Mouse (Mus musculus): ENCODE results near the gene Lima1. TPM values are rescaled to one million over a fixed set of nuclear protein-coding genes. Genes with fewer than 3 reads are reported as not detected.

The Lima1 gene
- polyA plus RNA-seq, 1 experiment = 0.01 TPM

DNA sequence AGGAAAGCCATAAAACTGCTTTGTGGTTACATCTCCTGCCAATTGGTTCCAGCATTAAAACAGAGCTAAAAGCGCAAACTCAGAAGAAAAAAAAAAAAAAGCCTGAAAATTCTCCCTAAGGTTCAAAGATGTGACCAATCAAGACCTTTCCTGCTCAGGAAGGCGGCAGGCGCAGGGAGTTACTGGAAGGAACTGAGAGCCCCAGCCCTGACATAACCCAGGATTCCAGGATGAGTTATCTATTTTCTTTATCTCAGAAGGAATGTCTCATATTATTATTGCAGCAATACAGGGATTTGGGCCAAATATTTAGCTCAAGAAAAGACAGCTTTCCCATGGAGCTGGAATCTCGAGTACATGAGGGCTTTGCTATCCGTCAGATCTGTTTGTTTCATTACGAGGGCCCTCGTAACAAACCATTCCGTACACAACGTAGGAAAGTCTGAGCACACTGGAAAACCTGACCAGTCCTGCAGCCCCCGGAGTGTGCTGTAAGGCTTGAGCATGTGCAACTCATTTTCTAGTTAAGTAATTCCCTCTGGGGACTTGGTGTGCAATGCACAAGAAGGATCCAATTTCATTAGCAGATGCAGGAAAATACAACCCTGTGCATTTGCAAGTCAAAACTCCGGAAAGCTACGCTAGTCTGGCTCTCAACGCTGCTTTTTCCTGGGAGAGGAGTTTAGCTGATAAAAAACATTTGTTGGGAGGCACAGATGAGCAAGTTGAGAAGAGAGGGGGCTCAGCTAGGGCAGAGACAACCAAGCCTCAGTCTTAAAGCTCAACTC is 56.7 kb downstream of the Lima1 start:
- Histone ChIP-seq H3K4me1 (ENCODE audit: control insufficient read depth) (no peaks in the 10 kb centered on the region), H3K4me3 (replicated peaks) (no peak overlapping the region), H3K27me3 (ENCODE audit: control insufficient read depth) (no peaks in the 10 kb centered on the region), H3K36me3 (ENCODE audit: control insufficient read depth) (no peaks in the 10 kb centered on the region; the same call in 1 of the 2 replicates), H3K9me3 (ENCODE audit: control insufficient read depth, low read length) (no peaks in the 10 kb centered on the region; the same call in 1 of the 2 replicates)
- TF ChIP-seq TAL1 (IDR thresholded peaks at IDR 0.05; ENCODE audit: low read length) = no peak
- TF ChIP-seq GATA1 (IDR thresholded peaks at IDR 0.05; ENCODE audit: low read length) = no peak

DNA sequence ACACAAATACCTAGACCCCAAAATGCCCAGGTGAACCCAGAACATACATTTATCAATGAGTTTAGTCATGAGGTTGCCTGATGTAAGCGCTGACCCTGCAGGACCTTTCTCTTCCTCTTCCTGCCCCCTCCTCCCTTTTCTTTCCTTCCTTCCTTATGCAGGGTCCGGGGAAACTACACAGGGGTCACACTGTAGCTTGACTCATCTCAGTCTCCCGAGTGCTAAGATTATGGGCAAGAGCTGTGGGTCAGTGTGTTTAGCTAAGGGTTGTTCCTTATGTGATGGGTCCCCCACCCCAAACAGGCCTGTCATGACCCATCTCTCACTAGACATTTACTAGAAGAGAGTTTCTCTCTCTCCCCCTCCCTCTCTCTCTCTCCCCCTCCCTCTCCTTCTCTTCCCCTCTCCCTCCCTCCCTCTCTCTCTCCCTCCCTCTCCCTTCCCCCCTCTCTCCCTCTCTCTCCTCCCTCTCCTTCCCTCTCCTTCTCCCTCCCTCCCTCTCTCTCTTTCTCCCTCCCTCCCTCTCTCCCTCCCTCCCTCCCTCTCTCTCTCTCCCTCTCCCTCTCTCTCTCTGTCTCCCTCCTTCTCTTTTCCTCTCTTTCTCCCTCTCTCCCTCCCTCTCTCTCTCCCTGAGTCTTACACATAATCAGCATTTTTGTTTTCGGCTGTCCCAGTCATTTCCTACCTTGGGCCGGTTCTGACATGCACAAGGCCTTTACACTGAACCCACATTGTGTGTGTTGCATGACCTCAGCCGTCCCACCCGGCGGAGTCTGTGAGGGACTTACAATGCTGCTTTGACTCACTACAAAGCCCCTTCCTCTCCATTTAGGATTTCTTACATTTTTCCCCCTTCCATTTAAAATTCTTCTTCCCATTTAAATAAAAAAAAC is 57.7 kb downstream of the Lima1 start:
- TF ChIP-seq TAL1 (IDR thresholded peaks at IDR 0.05; ENCODE audit: low read length) = no peak
- TF ChIP-seq GATA1 (IDR thresholded peaks at IDR 0.05; ENCODE audit: low read length) = no peak
- Histone ChIP-seq H3K27me3 (ENCODE audit: control insufficient read depth) (no peaks in the 10 kb centered on the region), H3K9me3 (ENCODE audit: control insufficient read depth, low read length) (no peaks in the 10 kb centered on the region; the same call in 1 of the 2 replicates), H3K36me3 (ENCODE audit: control insufficient read depth) (no peaks in the 10 kb centered on the region; the same call in 1 of the 2 replicates), H3K4me1 (ENCODE audit: control insufficient read depth) (no peaks in the 10 kb centered on the region), H3K4me3 (replicated peaks) (no peak overlapping the region)

DNA sequence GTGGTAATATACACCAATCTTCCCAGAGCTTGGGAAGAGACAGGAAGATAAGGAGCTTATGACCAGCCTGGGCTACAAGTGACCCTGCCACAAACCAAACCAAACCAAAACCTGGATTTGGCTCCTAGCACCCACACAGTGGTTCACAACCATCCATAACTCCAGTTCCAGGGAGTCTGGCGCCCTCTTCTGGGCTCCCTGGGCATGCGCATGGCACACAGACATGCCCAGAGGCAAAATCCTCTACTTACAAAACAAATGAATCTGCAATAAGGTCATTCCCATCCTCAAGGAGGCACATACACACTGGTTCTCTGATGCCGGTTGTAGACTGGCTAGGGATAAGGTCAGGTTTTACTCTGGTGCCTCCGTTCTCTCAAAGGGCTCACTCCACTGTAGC is 59.3 kb downstream of the Lima1 start:
- no peak overlapping the region for H3K4me3 ChIP-seq (replicated peaks)
- no peaks in the 10 kb centered on the region for H3K27me3 ChIP-seq (ENCODE audit: control insufficient read depth)

DNA sequence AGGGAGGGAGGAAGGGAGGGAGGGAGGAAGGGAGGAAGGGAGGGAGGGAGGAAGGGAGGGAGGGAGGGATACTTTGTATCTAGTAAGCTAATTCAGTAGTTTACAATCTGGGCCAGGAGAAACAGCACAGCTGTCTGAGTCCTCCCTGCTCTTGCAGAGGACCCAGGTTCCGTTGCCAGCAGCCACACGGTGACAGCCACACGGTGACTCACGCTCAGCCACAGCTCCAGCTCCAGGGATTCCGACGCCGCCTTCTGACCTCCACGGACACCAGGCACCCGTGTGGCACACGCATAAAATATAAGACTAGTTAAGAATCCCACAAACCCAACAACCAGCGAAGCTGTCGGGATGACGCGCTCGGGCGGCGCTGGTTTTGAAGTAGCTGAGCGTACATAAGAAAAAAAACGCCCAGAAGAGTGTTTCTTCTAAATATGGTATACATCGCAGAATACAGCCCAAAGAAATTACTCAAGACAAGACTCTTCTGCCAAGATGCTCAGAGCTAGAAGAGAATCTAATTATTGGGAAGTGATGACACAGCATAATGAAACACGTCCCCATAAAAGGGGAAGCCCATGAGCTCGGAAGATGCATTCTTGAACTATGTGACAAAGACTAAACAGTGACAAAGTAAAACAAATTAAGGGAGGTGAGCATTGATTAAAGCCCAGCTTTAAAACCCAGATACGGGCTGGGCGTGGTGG is 60.5 kb downstream of the Lima1 start:
- Histone ChIP-seq H3K9me3 (ENCODE audit: control insufficient read depth, low read length) (no peaks in the 10 kb centered on the region; the same call in 1 of the 2 replicates), H3K36me3 (ENCODE audit: control insufficient read depth) (no peaks in the 10 kb centered on the region; the same call in 1 of the 2 replicates), H3K4me1 (ENCODE audit: control insufficient read depth) (no peaks in the 10 kb centered on the region), H3K4me3 (replicated peaks) (no peak overlapping the region), H3K27me3 (ENCODE audit: control insufficient read depth) (no peaks in the 10 kb centered on the region)
- TF ChIP-seq GATA1 (IDR thresholded peaks at IDR 0.05; ENCODE audit: low read length) = no peak
- TF ChIP-seq TAL1 (IDR thresholded peaks at IDR 0.05; ENCODE audit: low read length) = no peak

More for the DNA sequence above, 59.3 kb downstream of the Lima1 start:
- no peaks in the 10 kb centered on the region; the same call in 1 of the 2 replicates for H3K36me3 ChIP-seq (ENCODE audit: control insufficient read depth)
- H3K9me3 ChIP-seq (ENCODE audit: control insufficient read depth, low read length) = no peaks in the 10 kb centered on the region; the same call in 1 of the 2 replicates
- no peaks in the 10 kb centered on the region for H3K4me1 ChIP-seq (ENCODE audit: control insufficient read depth)
- no peak for TF ChIP-seq GATA1 (IDR thresholded peaks at IDR 0.05; ENCODE audit: low read length)
- no peak for TF ChIP-seq TAL1 (IDR thresholded peaks at IDR 0.05; ENCODE audit: low read length)

DNA sequence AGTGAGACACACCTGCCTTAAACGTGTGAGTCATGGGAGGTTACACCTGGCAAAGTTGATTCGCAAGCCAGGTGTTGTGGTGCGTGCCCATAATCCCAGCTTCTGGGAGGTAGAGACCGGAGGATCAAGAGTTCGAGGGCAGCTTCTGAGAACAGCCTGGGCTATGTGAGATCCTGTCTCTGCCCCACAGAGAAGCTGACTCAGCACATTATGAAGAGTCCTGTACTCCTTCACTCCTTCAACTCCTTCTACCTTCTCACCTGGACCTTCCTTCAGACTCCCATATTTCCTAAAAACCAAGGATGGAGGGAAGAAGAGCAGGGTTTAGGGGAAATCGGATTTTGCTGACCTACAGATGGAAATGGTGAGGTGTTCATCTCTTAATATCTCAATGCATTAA is 61.6 kb downstream of the Lima1 start:
- Histone ChIP-seq H3K36me3 (ENCODE audit: control insufficient read depth) (no peaks in the 10 kb centered on the region; the same call in 1 of the 2 replicates), H3K4me1 (ENCODE audit: control insufficient read depth) (no peaks in the 10 kb centered on the region), H3K4me3 (replicated peaks) (no peak overlapping the region), H3K27me3 (ENCODE audit: control insufficient read depth) (no peaks in the 10 kb centered on the region), H3K9me3 (ENCODE audit: control insufficient read depth, low read length) (no peaks in the 10 kb centered on the region; the same call in 1 of the 2 replicates)
- TF ChIP-seq GATA1 (IDR thresholded peaks at IDR 0.05; ENCODE audit: low read length) (no peak), TAL1 (IDR thresholded peaks at IDR 0.05; ENCODE audit: low read length) (no peak)

DNA sequence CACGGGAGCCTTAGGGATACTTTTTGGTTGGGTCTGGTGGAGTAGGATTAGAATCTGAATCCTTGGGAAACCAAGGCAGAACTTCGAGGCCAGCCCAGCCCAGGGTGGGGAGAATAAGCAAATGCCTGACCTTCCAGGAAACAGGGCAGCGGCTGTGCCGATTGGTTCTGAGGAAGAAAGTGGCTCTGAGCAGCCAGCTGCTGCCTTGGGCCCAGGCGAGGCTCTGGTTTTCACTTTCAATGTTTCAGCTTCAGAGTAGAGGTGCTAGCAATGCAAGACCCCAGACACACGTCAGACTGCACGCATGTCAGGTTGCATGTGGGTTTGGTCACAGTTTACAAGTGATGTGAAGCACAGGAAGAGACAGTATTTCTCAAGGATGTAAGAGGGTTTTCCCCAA is 63.2 kb downstream of the Lima1 start:
- Histone ChIP-seq H3K4me3 (replicated peaks) (no peak overlapping the region), H3K27me3 (ENCODE audit: control insufficient read depth) (no peaks in the 10 kb centered on the region), H3K4me1 (ENCODE audit: control insufficient read depth) (no peaks in the 10 kb centered on the region), H3K9me3 (ENCODE audit: control insufficient read depth, low read length) (no peaks in the 10 kb centered on the region; the same call in 1 of the 2 replicates), H3K36me3 (ENCODE audit: control insufficient read depth) (no peaks in the 10 kb centered on the region; the same call in 1 of the 2 replicates)
- TF ChIP-seq GATA1 (IDR thresholded peaks at IDR 0.05; ENCODE audit: low read length) (no peak), TAL1 (IDR thresholded peaks at IDR 0.05; ENCODE audit: low read length) (no peak)

DNA sequence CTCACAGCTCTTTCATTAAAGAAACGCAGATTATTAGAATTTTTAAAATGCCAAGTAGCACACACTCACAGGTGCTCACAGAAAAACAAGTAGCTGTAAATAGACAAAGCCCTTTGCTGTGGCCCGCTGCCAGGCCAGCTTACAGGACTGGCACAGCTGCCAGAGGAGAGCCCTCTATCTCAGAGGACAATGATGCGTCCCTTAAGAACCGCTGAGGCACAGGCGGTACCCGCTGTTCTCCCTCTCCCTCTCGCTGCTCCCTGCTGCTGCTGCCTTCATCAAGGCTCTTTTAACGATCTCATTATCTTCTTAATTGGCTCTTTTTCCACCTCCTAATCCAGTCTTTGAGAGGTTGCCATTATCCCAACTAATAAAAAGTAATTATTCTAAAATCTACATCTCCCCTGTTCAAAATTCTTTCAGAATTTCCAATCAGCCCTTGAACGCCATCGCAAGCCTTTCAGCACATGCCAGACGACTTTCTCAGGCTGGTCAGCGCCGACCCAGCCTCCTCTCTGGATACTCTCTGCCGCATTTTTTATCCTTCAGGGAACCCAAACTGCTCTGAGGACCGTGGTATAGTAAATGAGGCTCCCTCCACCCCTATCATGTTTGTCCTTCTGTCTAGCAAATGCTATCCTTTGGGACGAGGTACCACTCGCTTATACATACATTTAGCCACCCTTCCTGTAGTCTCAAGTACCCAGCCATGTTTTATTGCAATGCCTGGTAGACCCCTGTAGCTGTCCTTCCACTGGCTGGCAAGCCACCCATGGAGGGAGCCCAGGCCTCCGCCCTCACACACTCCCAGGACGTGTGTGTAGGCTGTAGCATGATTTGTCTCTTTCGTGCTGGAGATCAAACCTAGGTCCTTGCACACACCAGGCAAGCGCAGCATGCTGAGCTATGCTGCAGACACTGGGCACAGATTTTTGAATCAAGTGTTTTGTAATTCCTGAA is 67.2 kb downstream of the Lima1 start:
- no peak for TF ChIP-seq GATA1 (IDR thresholded peaks at IDR 0.05; ENCODE audit: low read length)
- TF ChIP-seq TAL1 (IDR thresholded peaks at IDR 0.05; ENCODE audit: low read length) = no peak
- Histone ChIP-seq H3K4me3 (replicated peaks) (no peak overlapping the region), H3K27me3 (ENCODE audit: control insufficient read depth) (no peaks in the 10 kb centered on the region), H3K4me1 (ENCODE audit: control insufficient read depth) (no peaks in the 10 kb centered on the region), H3K9me3 (ENCODE audit: control insufficient read depth, low read length) (no peaks in the 10 kb centered on the region), H3K36me3 (ENCODE audit: control insufficient read depth) (no peaks in the 10 kb centered on the region; the same call in 1 of the 2 replicates)

DNA sequence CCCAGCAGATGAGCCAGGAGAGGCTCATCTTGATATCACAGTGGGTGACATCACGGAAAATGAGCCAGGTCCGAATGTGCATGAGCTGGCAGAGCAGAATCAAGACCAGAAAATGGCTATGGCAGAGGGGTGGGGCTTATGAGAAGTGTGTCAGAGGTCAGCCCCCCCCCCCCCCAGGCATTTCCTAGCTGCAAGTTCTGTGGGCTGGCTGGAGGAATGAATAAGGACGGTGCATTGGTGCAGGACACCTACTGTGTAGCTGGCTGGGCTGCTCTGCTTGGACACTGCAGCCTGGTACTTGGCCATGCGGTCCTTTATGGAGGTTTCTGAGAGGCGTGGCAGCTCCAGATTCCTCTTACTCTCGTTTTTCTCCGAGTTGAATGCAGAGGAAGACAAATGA is 69.1 kb downstream of the Lima1 start:
- Histone ChIP-seq H3K36me3 (ENCODE audit: control insufficient read depth) (no peaks in the 10 kb centered on the region; the same call in 1 of the 2 replicates), H3K4me3 (replicated peaks) (no peak overlapping the region), H3K4me1 (ENCODE audit: control insufficient read depth) (no peaks in the 10 kb centered on the region), H3K9me3 (ENCODE audit: control insufficient read depth, low read length) (no peaks in the 10 kb centered on the region), H3K27me3 (ENCODE audit: control insufficient read depth) (no peaks in the 10 kb centered on the region)
- TF ChIP-seq GATA1 (IDR thresholded peaks at IDR 0.05; ENCODE audit: low read length) (no peak), TAL1 (IDR thresholded peaks at IDR 0.05; ENCODE audit: low read length) (no peak)

Measured in erythroblast, embryonic 14.5 days (primary cell).